Mouse (Mus musculus): ENCODE results near the gene Hdgfl3. TPM values are rescaled to one million over a fixed set of nuclear protein-coding genes. Genes with fewer than 3 reads are reported as not detected.
A peak's percentile ranks its signal among the peaks of the same experiment; 100 is the strongest.

Gene Hdgfl3
- total and polyA plus RNA-seq, 3 experiments = 0.04 TPM; not detected in 2

GRCm38 (mm10) chr7:81835430-81835829 is 98.8 kb downstream of the Hdgfl3 start:
- H3K36me3 ChIP-seq (replicated peaks in 1 of 2; ENCODE audit: control insufficient read depth in 1 of 2, insufficient read depth in 1 of 2, low read length in 1 of 2) = no peaks in the 10 kb centered on the region
- dilution Hi-C loops (cut with MboI; ENCODE audit: extremely low pct_ligation_motif_present, extremely low pct_unique_long_range_greater_than_20kb, low sequenced_read_pairs) = no loop called here
- H3K9me3 ChIP-seq (replicated peaks; ENCODE audit: low read length) = peaks cover 3% of the 10 kb centered on the region
- no peak overlapping the region for H3K9ac ChIP-seq (ENCODE audit: insufficient read depth, low read depth)
- DNase-seq (ENCODE audit: extremely low read depth) = no peak
- H3K4me1 ChIP-seq (ENCODE audit: control insufficient read depth in 1 of 2, insufficient read depth in 2 of 2) = no peaks in the 10 kb centered on the region
- H3K27me3 ChIP-seq (replicated peaks) = no peaks in the 10 kb centered on the region
- no peak overlapping the region for H3K27ac ChIP-seq (ENCODE audit: insufficient read depth, low read depth)
- no peak for TF ChIP-seq MXI1 (IDR thresholded peaks at IDR 0.05; ENCODE audit: low read depth, low read length)
- no peak for TF ChIP-seq USF2 (conservative IDR thresholded peaks at IDR 0.05; ENCODE audit: low read depth, low read length)
- TF ChIP-seq MYC (IDR thresholded peaks at IDR 0.05; ENCODE audit: low read depth, low read length) = no peak
- no peak for TF ChIP-seq JUN (IDR thresholded peaks at IDR 0.05; ENCODE audit: insufficient read depth, low read depth, low read length)
- no peak for TF ChIP-seq POLR2A (IDR thresholded peaks at IDR 0.05; ENCODE audit: low read depth, low read length)
- TF ChIP-seq SIN3A (IDR thresholded peaks at IDR 0.05; ENCODE audit: low read length) = no peak
- TF ChIP-seq ZMIZ1 (IDR thresholded peaks at IDR 0.05; ENCODE audit: low read depth, low read length) = no peak
- TF ChIP-seq ZNF384 (IDR thresholded peaks at IDR 0.05; ENCODE audit: low read depth, low read length) = no peak
- no peak for TF ChIP-seq MAZ (IDR thresholded peaks at IDR 0.05; ENCODE audit: low read depth, low read length)
- no peak for TF ChIP-seq SMC3 (IDR thresholded peaks at IDR 0.05; ENCODE audit: low read depth, low read length)
- TF ChIP-seq UBTF (IDR thresholded peaks at IDR 0.05; ENCODE audit: low read depth, low read length) = no peak
- TF ChIP-seq EP300 (IDR thresholded peaks at IDR 0.05; ENCODE audit: low read length) = no peak
- TF ChIP-seq CHD1 (IDR thresholded peaks at IDR 0.05; ENCODE audit: low read depth, low read length) = no peak
- TF ChIP-seq TCF12 (IDR thresholded peaks at IDR 0.05; ENCODE audit: low read depth, low read length) = no peak
- TF ChIP-seq ELF1 (IDR thresholded peaks at IDR 0.05; ENCODE audit: low read depth, low read length) = no peak
- TF ChIP-seq PAX5 (IDR thresholded peaks at IDR 0.05; ENCODE audit: low read length) = no peak
- TF ChIP-seq RCOR1 (conservative IDR thresholded peaks at IDR 0.05; ENCODE audit: low read depth, low read length) = no peak
- no peak for TF ChIP-seq CTCF (conservative IDR thresholded peaks at IDR 0.05 in 1 of 2, IDR thresholded peaks at IDR 0.05 in 1 of 2; ENCODE audit: low read depth in 2 of 2, low read length in 2 of 2)
- H3K4me2 ChIP-seq (ENCODE audit: insufficient read depth, low read depth, poor library complexity, severe bottlenecking) = no peak overlapping the region
- no peaks in the 10 kb centered on the region for H3K79me2 ChIP-seq (replicated peaks; ENCODE audit: control insufficient read depth, extremely low read depth, insufficient read depth, poor library complexity, severe bottlenecking)
- in situ Hi-C loops (cut with MboI; ENCODE audit: low pct_ligation_motif_present, low pct_unique_long_range_greater_than_20kb, low sequenced_read_pairs) = no loop called here
- H3K4me3 ChIP-seq (replicated peaks in 1 of 3; ENCODE audit: low read depth in 2 of 3, low read length in 2 of 3, poor library complexity in 1 of 3) = no peak overlapping the region

- Histone ChIP-seq H3K79me2 (replicated peaks; ENCODE audit: control insufficient read depth, extremely low read depth, insufficient read depth, poor library complexity, severe bottlenecking) (no peaks in the 10 kb centered on the region), H3K36me3 (replicated peaks in 1 of 2; ENCODE audit: control insufficient read depth in 1 of 2, insufficient read depth in 1 of 2, low read length in 1 of 2) (no peaks in the 10 kb centered on the region), H3K4me3 (replicated peaks in 1 of 3; ENCODE audit: low read depth in 2 of 3, low read length in 2 of 3, poor library complexity in 1 of 3) (no peak overlapping the region), H3K27me3 (replicated peaks) (no peaks in the 10 kb centered on the region), H3K9ac (ENCODE audit: insufficient read depth, low read depth) (no peak overlapping the region), H3K27ac (ENCODE audit: insufficient read depth, low read depth) (no peak overlapping the region), H3K4me2 (ENCODE audit: insufficient read depth, low read depth, poor library complexity, severe bottlenecking) (no peak overlapping the region), H3K4me1 (ENCODE audit: control insufficient read depth in 1 of 2, insufficient read depth in 2 of 2) (peaks cover 1 to 2% of the 10 kb centered on the region in 2 experiments; a peak in 1 of 4 replicates), H3K9me3 (replicated peaks; ENCODE audit: low read length) (peaks cover 3% of the 10 kb centered on the region)
- in situ Hi-C loops (cut with MboI; ENCODE audit: low pct_ligation_motif_present, low pct_unique_long_range_greater_than_20kb, low sequenced_read_pairs) (no loop called here), dilution Hi-C loops (cut with MboI; ENCODE audit: extremely low pct_ligation_motif_present, extremely low pct_unique_long_range_greater_than_20kb, low sequenced_read_pairs) (no loop called here)
- TF ChIP-seq CTCF (conservative IDR thresholded peaks at IDR 0.05 in 1 of 2, IDR thresholded peaks at IDR 0.05 in 1 of 2; ENCODE audit: low read depth in 2 of 2, low read length in 2 of 2) = peak in 1 of 2 experiments; percentile 42; a peak in 2 of 4 replicates
- 0 out of 2 replicates have a peak, but pooled peaks have one; percentile 3 for TF ChIP-seq SMC3 (IDR thresholded peaks at IDR 0.05; ENCODE audit: low read depth, low read length)
- TF ChIP-seq ETS1 (conservative IDR thresholded peaks at IDR 0.05; ENCODE audit: low read depth, low read length) = no peak
- TF ChIP-seq MYC (IDR thresholded peaks at IDR 0.05; ENCODE audit: low read depth, low read length) = no peak
- TF ChIP-seq HCFC1 (IDR thresholded peaks at IDR 0.05; ENCODE audit: low read depth, low read length) = no peak
- DNase-seq (ENCODE audit: extremely low read depth) = no peak
Measured at GRCm38 (mm10) chr7:81834847-81835246, 99.4 kb downstream of the Hdgfl3 start.

Other genes starting within 250 kb of the Hdgfl3 start
- gene Homer2, start 226.9 kb downstream of the Hdgfl3 start, total RNA-seq (2012; rRNA removed) = 0.08 TPM in 1 of 2 replicates, not detected in the other
- not detected in 2 replicates for gene Homer2, start 226.9 kb downstream of the Hdgfl3 start, total RNA-seq (2014; rRNA removed)
- gene Homer2, start 226.9 kb downstream of the Hdgfl3 start, polyA plus RNA-seq (2012; ENCODE audit: insufficient read length, low read depth) = not detected in 2 replicates
- 30.8 and 36.4 TPM in 2 replicates for gene Ramac, start 171.5 kb downstream of the Hdgfl3 start, total RNA-seq (2012; rRNA removed)
- gene Ramac, start 171.5 kb downstream of the Hdgfl3 start, total RNA-seq (2014; rRNA removed) = 133 and 134 TPM in 2 replicates
- 48.1 and 56.8 TPM in 2 replicates for gene Ramac, start 171.5 kb downstream of the Hdgfl3 start, polyA plus RNA-seq (2012; ENCODE audit: insufficient read length, low read depth)
- gene 3110040N11Rik, start 145.0 kb downstream of the Hdgfl3 start, total RNA-seq (2012; rRNA removed) = 52.5 and 53.2 TPM in 2 replicates
- gene 3110040N11Rik, start 145.0 kb downstream of the Hdgfl3 start, total RNA-seq (2014; rRNA removed) = 73.7 and 91.7 TPM in 2 replicates
- gene 3110040N11Rik, start 145.0 kb downstream of the Hdgfl3 start, polyA plus RNA-seq (2012; ENCODE audit: insufficient read length, low read depth) = 58.6 and 70.4 TPM in 2 replicates
- 45.8 and 48.0 TPM in 2 replicates for gene Btbd1, start 105.0 kb downstream of the Hdgfl3 start, total RNA-seq (2012; rRNA removed)
- 67.1 and 79.3 TPM in 2 replicates for gene Btbd1, start 105.0 kb downstream of the Hdgfl3 start, total RNA-seq (2014; rRNA removed)
- 88.8 and 101 TPM in 2 replicates for gene Btbd1, start 105.0 kb downstream of the Hdgfl3 start, polyA plus RNA-seq (2012; ENCODE audit: insufficient read length, low read depth)
- not detected in 2 replicates for gene Gm10160, start 78.7 kb downstream of the Hdgfl3 start, total RNA-seq (2012; rRNA removed)
- not detected in 2 replicates for gene Gm10160, start 78.7 kb downstream of the Hdgfl3 start, total RNA-seq (2014; rRNA removed)
- not detected in 2 replicates for gene Gm10160, start 78.7 kb downstream of the Hdgfl3 start, polyA plus RNA-seq (2012; ENCODE audit: insufficient read length, low read depth)
- gene Tm6sf1, start 75.5 kb downstream of the Hdgfl3 start, total RNA-seq (2012; rRNA removed) = 0.59 and 0.93 TPM in 2 replicates
- 0.28 and 0.54 TPM in 2 replicates for gene Tm6sf1, start 75.5 kb downstream of the Hdgfl3 start, total RNA-seq (2014; rRNA removed)
- gene Tm6sf1, start 75.5 kb downstream of the Hdgfl3 start, polyA plus RNA-seq (2012; ENCODE audit: insufficient read length, low read depth) = 0.57 and 0.68 TPM in 2 replicates
- gene Bnc1, start 57.8 kb upstream of the Hdgfl3 start, total RNA-seq (2012; rRNA removed) = not detected in 2 replicates
- not detected in 2 replicates for gene Bnc1, start 57.8 kb upstream of the Hdgfl3 start, total RNA-seq (2014; rRNA removed)
- not detected in 2 replicates for gene Bnc1, start 57.8 kb upstream of the Hdgfl3 start, polyA plus RNA-seq (2012; ENCODE audit: insufficient read length, low read depth)
- gene Sh3gl3, start 239.4 kb upstream of the Hdgfl3 start, total RNA-seq (2012; rRNA removed) = not detected in 2 replicates
- gene Sh3gl3, start 239.4 kb upstream of the Hdgfl3 start, total RNA-seq (2014; rRNA removed) = not detected in 2 replicates
- not detected in 2 replicates for gene Sh3gl3, start 239.4 kb upstream of the Hdgfl3 start, polyA plus RNA-seq (2012; ENCODE audit: insufficient read length, low read depth)